Mouse (Mus musculus): ENCODE data around the gene F830045P16Rik. TPM values are rescaled to one million over a fixed set of nuclear protein-coding genes. Genes with fewer than 3 reads are reported as not detected.

F830045P16Rik gene
- polyA plus RNA-seq (2017; shearing (Covaris generic)) = not detected

DNA sequence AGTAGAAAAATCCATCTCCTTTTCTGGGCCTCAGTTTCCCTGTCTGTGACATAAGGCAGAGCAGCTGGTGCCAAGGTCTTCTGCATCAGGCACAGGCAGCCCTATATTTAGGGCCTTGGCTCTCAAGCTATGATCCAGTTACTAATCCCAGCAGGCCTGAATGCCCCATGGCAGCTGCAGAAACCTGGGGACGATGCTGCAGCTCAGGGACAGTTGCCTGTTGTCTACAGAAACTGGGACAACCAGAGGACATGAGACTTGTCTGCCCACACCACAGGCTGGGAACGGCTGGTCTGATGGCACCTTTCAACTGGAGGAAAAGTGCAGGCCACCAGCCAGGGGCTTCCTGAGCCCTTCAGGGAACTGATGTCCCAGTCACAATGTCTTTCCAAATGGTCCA is at the start of gene F830045P16Rik:
F830045P16Rik (minus strand) TSS at position 226 of the 400 bp plus-strand sequence.

Other genes starting within 250 kb of the F830045P16Rik start
- gene Ckap2l, start 239.4 kb downstream of the F830045P16Rik start, polyA plus RNA-seq (2017; shearing (Covaris generic)) = 1.5 TPM
- gene Il1a, start 226.6 kb downstream of the F830045P16Rik start, polyA plus RNA-seq (2017; shearing (Covaris generic)) = not detected
- gene Il1b, start 165.5 kb downstream of the F830045P16Rik start, polyA plus RNA-seq (2017; shearing (Covaris generic)) = not detected
- gene Sirpa, start 56.2 kb upstream of the F830045P16Rik start, polyA plus RNA-seq (2017; shearing (Covaris generic)) = not detected
- not detected for gene Pdyn, start 163.2 kb upstream of the F830045P16Rik start, polyA plus RNA-seq (2017; shearing (Covaris generic))